Mouse (Mus musculus) monocyte, adult 2 months (primary cell): Measurements from ENCODE around the gene Wdr34.
A peak's percentile ranks its signal among the peaks of the same experiment; 100 is the strongest.

Experiments
- DNase-seq, 2 experiments: peaks; one replicate each; pipeline ENCODE4 v3.0.0; 2022; ENCODE audit warnings: low spot score in 2 of 2, low read depth in 1 of 2

Gene Wdr34

DNA sequence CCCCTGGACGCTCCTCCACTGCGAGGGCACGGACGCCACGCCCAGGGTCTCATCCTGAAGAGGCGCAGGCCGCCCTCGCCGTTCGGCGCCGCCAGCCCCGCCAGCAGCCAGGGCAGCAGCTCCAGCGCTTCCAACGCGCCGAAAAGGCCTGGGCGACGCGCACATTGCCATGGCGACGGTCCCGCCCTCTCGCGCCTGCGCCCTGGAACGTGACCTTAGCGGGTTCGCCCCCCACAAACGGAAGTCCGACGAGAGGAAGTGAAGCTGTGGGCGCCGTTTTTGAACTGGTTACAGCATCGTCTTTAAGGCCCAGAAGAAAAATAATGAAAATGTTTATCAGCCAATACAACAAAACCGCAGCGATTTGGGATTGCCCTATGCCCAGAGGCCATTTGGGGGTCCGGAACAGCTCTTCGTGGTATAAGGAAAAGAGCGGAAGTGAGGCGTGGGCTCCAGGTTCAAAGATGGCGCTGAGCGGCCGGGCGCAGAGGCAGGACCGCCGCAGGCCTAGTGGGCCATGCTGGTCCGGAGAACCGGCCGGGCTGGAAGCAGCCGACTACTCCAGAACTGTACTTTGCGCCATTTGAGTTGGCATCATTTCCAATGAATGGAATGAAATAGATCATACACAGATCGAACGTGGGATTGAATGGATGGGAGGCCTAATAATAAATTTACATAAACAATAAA lies at the start of gene Wdr34:
Wdr34 (minus strand) TSS at position 183 of the 690 bp plus-strand sequence.
- DNase-seq, result peak; percentile 92 to 96

DNA sequence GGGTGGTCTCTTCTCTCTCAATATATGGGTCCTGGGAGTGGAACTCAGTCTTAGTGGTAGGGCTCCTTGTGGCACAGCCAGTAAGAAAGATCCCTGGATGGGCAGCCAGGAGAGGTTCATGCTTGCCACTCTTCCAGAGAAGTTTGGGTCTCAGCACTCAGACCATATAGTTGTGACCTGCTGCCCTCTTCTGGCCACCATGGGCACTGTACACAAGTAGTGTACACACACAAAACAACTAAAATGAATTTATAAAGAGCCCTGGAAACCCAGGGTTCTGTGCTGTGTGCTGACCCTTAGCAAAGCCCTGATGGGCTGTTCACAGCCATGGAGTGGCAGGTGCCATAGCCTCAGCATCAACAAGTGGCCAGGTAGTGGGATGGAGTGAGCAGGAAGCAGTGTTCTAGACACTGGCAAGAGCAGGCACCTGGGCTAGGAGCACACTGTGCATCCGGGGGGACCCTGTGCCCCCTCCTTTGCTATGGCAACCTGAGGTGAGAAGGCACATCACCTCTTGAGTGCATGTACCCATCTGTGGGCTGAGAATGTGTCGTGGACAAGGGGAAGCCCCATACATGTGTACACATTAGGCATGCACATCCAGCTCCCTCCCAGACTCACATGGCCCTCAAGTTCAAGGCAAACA lies 47.3 kb upstream of the Wdr34 start:
- peak in 1 of 2 experiments; percentile 46 for DNase-seq

DNA sequence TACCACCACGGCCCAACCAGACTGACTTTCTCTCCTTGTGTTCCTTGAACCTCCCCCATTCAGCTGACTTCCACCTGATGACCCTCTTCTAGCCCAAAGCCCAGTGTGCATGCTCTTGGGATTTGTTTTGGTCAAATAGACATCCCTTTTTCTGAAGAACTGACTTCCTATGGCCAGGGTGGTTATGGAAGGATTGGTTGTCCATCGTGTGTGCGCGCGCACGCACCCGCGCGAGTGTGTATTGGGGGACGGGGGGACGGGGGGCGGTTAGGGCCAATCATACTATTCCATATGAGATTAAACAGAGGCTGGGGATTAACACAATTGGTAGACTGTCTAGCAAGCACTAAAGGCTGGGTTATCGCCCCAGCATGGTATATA lies 45.5 kb upstream of the Wdr34 start:
- no peak for DNase-seq

DNA sequence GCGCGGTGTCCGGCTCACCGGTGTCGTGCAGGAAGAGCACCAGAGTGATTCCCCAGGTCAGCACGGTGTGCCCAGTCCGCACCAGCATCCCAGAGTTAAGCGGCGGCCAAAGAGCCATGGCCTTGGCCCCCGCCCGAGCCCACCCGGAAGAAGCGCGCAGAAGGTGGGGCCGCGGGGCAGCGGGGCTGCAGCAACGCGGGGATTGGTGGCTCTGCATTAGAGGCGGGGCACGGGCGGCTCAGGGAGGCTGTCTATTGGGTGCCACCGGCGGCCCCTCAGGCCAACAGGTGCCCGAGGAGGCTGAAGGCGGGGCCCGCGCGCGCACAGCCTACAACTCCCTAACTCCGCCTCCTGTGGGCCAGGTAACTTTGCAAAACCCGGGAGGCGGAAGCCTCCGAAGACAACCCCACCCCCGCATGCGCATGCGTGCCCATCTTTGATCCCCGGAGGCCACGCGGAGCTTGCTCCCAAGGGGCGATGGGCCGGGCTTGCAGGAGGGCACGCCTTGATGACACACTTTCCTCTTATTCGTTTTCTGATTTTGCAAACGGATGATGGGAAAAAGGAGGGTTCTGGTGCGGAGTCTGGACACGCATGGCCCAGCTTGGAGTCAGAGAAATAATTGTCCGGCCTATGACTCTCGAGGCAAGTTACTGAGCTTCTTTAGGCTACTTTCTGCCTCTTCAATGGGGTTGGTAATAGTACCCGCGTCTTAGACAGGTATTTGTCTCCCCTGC lies 45.0 kb upstream of the Wdr34 start, which contains the start of gene Zdhhc12:
Zdhhc12 (minus strand) TSS at position 178 of the 737 bp plus-strand sequence.
- DNase-seq, result peak; percentile 83 to 86

DNA sequence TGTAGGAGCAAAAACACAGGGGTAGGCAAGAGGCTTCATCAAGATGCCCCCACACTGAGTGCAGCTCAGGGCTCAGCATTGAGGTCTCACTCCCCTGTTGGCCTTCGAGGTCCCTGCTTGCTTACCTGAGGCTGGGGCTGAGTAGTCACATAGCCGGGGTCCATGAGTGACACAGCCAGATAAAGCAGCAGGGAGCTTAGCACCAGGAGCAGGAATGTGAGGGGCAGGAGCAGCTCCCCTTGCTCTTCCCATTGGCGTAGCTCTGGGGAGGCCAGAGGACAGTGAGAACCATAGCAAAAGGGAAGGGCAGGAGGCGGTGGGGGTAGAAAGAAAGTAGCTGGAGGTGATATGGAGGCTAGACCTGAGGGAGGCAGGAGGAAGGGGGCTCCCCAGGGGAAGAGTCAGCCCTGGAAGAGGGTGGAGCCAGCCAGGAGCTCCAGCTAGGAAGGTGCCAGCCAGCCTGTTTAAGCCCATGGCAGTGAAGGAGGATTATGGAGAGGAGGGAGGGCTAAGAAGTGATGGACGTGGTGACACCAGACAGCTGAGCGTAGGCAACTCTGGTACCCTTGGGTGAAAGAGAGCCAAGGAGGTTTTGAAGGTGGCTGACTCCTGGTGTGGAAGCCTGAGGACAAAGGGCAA lies 43.7 kb upstream of the Wdr34 start:
- no peak for DNase-seq

DNA sequence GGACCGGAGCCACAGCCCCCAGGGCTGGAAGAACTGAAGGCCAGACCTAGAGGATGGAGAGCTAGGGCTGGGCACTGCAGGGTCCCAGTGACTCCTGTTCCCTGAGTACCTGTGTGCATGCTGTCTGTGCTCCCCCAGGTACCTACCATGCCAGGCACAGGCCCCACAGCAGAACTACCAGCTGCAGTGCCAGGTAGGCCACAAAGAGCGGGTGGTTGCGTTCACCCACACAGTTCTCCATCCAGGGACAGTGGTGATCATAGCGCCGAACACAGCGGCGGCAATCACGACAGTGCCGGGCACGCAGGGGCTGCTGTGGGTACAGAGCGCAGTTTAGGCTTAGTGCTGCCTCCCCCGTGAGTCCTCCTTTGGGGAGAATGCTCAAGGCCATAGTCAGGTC lies 42.8 kb upstream of the Wdr34 start:
- DNase-seq, result no peak

DNA sequence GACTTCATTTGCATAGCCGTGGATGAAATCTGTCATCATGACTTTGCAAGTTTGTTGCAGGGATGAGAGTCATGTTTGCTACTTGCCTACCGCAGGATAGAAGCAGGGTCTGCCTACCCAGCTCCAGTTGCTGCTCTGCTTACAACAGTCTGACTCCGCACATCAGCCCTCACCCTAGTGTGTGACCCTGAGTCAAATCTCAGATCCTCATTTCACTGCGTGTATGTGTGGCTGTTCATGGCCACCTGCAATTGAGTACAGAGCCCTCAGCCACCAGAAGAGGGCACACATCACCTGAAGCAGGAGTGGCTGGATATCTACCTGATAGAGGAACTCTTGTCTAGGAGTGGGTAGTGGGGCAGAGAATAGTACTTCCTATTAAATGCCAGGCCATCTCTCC lies 38.6 kb upstream of the Wdr34 start:
- no peak for DNase-seq

DNA sequence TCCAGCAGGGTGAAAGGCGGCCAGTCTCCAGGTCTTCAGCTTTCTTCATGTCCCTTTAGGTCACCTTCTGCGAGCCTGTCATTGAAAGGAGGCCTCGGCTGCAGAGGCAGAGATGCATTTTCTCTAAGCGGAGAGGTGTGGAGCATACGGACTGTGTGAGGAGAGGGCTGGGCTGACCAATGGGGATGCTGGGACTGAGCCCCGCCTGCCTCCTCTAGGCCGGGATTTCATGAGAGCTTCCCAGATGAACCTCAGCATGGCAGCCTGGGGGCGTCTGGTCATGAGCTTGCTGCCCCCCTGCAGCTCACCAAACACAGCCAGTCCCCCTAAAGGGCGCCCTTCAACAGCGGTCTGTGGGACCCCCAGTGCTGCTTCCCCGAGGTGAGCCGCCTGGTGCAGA lies 36.0 kb upstream of the Wdr34 start:
- DNase-seq, result no peak

DNA sequence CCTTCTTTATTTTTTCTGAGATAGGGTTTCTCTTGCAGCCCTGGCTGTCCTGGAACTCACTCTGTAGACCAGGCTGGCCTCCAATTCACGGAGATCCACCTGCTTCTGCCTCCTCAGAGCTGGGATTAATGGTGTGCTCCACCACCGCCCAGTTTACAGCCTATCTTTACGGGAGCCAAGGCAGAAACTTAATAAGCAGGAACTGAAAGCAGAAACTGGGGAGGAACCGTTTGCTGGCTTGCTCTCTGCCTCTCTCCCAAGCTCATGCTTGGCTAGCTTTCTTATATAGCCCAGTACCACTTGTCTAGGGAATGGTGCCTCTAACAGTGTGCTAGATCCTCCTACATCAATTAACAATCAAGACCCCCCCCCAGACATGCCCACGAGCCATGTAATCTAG lies 35.4 kb upstream of the Wdr34 start:
- DNase-seq, result peak in 1 of 2 experiments; percentile 23

DNA sequence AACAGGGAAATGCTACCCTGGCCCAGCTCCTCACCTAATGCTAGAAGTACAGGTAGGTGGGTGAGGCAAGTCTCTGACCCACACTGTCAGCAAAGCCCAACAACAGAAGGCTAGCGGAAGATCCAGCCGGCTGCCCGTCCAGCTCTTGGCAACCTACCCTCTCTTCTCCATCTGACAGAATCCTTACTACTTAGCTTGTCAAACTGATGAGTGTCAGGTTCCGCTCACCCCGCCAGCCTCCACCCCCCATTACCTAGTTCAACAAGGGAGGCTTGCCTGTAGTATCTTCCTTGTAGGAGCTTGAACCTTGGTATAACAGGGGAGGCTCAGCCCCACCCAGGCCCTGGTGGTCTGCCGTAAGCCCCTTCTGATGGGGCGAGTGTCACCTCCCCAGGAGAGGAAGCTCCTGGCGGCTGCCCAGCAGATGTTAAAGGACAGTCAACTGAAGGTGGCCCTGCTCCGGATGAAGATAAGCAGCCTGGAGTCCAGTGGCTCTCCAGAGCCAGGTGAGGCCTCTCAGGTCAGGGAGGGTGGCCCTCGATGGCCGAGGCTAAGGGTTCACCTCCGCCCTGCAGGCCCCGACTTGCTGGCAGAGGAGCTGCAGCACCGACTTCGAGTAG lies 31.6 kb upstream of the Wdr34 start:
- no peak for DNase-seq

DNA sequence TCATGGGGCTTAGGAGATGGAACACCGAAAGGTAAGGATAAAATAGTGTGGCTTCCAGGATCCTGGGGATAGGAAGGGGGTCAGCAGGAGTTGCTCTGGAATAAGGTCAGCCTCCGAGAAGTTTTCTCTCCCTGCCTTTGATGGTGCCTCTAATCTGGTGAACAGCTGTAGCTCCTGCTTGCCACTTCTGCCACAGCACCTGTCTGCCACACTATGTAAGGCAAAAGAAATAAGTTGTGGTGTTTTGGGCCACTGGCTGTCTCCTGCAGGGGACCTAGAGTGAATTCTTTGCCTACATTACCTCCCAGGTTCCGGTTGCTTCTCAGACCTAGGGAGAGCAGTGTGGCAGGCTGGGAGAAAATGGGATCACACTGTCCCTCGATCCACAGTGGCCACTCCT lies 30.1 kb upstream of the Wdr34 start:
- no peak for DNase-seq

DNA sequence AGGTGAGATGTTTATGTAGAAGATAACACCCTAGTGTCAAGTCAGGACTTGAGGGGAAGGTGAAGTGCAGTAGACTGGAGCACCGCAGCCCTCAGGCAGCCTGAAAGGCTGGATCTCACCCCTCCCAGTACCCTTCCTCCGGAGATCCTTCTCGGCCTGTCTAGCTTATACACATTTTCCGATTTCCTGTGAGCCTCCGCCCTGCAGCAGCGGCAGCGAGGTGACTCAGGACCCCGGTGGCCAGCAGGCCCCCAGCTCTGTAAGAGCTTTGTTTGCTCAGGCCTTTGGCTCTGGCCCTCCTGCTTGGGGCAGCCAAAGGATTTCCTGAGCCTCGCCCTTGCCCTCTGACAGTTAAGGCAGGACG lies 29.6 kb upstream of the Wdr34 start:
- DNase-seq, result no peak

DNA sequence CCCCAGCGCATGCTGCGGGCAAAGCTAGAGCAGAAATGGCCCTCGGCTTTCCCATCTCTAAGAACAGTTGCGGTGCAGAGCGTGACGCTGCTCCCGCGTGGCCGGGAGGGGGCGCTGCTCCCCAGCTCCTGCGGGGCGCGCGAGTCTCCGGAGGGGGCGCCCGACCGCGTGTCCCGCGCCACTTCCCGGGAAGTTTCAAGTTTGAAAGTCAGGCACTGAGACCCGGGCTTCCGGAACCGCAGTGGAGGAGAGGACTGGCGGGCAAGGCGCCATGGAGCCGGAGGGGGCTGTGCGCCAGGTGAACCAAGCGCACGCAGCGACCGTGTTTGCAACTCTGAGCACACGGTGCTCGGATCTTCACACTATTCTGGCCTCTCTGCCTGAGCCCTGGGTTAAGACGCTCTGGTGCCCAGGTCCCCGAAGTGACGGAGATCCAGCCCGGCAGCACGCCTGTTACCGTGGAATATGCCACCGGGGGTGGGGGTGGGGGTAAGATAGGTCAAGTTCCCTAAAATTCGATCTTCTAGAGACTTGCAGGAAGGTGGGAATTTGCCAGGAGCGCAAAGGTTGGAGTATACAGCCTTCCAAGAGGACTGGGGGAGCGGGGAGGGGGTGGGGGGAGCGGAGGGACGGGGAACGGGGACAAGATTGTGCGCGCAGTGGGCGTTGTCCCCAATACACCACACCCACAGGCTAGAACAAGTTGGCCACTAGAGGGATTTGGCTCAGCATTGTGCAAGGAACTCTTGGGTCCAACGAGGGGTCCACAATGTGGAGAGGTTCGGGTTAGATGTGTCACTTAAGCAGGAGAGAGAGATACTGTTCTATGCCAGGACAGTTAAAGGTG lies 29.0 kb upstream of the Wdr34 start, which contains the start of gene Pkn3:
Pkn3 (plus strand) TSS at position 183 of the 847 bp plus-strand sequence.
- peak; percentile 62 to 76 for DNase-seq

DNA sequence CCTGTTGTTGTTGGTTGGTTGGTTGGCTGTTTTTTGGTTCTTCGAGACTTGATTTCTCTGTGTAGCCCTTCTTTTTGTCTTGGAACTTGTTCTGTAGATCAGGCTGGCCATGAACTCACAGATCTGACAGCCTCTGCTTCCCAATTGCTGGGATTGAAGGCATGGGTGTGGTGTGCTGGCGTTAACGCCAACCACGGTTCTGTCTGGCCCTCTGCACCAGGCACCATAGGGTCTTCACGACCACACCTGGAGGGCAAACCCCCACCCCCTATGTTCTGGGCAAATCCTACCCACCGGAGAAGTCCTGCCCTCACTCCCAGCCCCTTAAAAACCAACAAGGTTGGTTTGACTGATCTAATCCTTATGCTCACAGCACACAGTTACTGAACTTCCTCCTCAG lies 28.3 kb upstream of the Wdr34 start:
- DNase-seq, result no peak

DNA sequence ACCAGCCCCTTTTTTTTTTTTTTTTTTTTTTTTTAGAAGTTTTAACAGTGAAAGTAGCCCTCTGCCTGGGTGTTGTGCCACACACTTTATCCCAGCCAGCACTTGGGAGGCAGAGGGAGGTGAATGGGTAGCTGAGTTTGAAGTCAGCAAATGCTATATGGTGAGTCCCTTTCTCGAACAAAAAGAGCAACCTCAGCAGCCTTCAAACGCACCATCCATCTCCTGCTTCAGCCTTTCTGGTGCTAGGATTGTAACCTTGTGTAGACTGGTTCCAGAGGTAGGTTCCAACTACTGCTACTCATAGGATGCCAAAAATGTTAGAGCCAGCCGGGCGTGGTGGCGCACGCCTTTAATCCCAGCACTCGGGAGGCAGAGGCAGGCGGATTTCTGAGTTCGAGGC lies 27.8 kb upstream of the Wdr34 start:
- no peak for DNase-seq

DNA sequence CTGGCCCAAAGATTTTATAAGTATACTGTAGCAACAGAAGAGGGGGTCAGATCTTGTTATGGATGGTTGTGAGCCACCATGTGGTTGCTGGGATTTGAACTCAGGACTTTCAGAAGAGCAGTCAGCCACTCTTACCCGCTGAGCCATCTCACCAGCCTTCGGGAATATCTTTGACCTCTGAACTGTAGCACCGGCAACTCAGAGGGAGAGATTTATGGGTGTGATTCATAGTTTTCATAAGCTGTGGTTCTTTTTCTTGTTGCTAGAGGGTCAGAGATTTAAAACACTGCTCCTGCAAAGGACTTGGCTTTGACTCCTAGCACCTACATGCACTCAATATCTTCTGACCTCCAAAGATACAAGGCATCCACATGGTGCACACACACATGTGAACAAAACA lies 26.9 kb upstream of the Wdr34 start:
- DNase-seq, result no peak

DNA sequence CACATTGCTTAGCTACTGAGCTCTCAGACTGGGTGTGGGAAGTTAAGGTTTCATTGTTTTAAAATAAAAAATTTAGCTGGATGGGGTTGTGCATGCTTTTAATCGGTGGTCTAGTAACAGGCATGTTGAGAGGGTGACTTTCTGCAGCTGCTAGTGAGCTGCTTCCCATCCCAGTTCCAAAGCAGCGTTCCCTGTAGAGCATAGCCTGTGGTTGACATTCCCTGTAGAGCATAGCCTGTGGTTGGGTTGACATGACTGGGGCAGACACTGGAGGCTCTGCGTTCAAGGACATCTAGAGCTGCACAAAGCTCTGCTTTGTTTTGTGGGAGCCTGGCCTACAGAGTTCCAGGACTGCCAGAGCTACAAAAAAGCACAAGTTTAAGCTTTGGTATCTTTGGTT lies 24.6 kb upstream of the Wdr34 start:
- no peak for DNase-seq

DNA sequence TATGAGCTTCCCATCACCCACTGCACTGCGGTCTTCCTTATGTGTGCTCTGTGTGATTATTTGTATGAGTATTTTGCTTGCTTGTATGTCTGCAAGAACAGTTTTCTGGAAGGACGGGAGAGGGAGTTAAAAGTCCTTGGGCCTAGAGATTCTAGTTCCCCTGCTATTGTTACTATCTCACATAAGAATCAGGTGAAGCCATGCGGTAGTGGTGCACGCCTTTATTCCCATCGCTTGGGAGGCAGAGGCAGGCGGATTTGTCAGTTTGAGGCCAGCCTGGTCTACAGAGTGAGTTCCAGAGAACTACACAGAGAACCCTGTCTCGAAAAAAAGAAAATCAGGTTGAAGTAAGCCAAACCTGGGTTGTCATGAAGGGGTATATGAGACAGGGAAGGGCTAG lies 24.2 kb upstream of the Wdr34 start:
- DNase-seq, result no peak

DNA sequence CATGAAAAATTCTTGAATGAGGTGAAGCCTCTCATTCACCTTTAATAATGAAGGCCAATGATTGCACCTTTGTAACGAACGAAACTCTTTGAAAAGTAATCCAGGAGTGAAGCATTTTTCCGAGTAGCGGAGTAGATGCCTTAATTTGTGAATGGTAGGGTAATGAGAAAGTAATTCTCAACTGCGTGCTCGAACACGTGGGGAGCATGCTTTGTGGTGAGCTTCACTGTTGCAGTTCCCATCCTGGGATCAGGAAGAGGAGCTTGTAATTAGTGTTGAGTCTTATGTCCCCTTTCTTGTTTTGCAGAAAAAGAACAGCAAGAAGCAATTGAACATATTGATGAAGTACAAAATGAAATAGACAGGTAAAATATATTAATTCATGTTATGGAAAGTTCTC lies 19.3 kb upstream of the Wdr34 start:
- DNase-seq, result no peak
